Mouse (Mus musculus) limb, embryonic 15.5 days (tissue): ENCODE measurements around the gene Stard3. TPM values are rescaled to one million over a fixed set of nuclear protein-coding genes. Genes with fewer than 3 reads are reported as not detected.

Source experiments
- ATAC-seq: fragments of 200-750 bp; cut with Nextera tagmentation; 2 replicates; pipeline ENCODE4 v1.8.0; 2017; ENCODE audit warnings: low read depth, moderate TSS enrichment; ENCODE audit not compliant: insufficient number of reproducible peaks, low FRiP score, low TSS enrichment
- H3K27ac ChIP-seq: fragments of 300-500 bp; sonication (generic); 2 replicates; pipeline ENCODE4 v1.5.1; 2015; ENCODE audit warnings: moderate library complexity, mild to moderate bottlenecking, inconsistent platforms
- H3K27me3 ChIP-seq: fragments of 300-500 bp; sonication (generic); 2 replicates; pipeline ENCODE4 v1.6.1; 2015; ENCODE audit warnings: inconsistent platforms
- H3K36me3 ChIP-seq: fragments of 300-500 bp; sonication (generic); 2 replicates; pipeline ENCODE4 v1.6.1; 2015; ENCODE audit warnings: inconsistent platforms
- H3K4me1 ChIP-seq: fragments of 300-500 bp; sonication (generic); 2 replicates; pipeline ENCODE4 v1.6.1; 2015; ENCODE audit warnings: inconsistent platforms
- H3K4me2 ChIP-seq: fragments of 300-500 bp; sonication (generic); 2 replicates; pipeline ENCODE4 v1.6.1; 2015; ENCODE audit warnings: mild to moderate bottlenecking, inconsistent platforms
- H3K4me3 ChIP-seq: fragments of 300-500 bp; sonication (generic); 2 replicates; pipeline ENCODE4 v1.5.1; 2015; ENCODE audit warnings: mild to moderate bottlenecking, inconsistent platforms
- H3K9ac ChIP-seq: fragments of 300-500 bp; sonication (generic); 2 replicates; pipeline ENCODE4 v1.6.1; 2015; ENCODE audit warnings: inconsistent platforms
- H3K9me3 ChIP-seq: fragments of 300-500 bp; sonication (generic); 2 replicates; pipeline ENCODE4 v1.6.1; 2016; ENCODE audit warnings: inconsistent platforms
- WGBS: fragments of 180-500 bp; shearing (Covaris S2); methylation state at CpG from one replicate; pipeline ENCODE4 v1.1.7; 2015; 5-methylcytosine and 5-hydroxymethylcytosine counted together
- polyA plus RNA-seq: library from polyadenylated mRNA; unstranded; fragments of >200 nt; fragmentation: Nextera tagmentation; extraction: Ambion mirVana; gene quantifications from 2 replicates; pipeline ENCODE4 v1.2.1, GENCODE M21; 2015

Stard3 gene
- polyA plus RNA-seq, 1 experiment from 2014 or later, result 36.6 TPM

- H3K27me3 ChIP-seq, result peaks cover 79% of the 10 kb centered on the region
- WGBS, result 17% methylated on average over 2 of the region's 4 CpGs
Measured at GRCm38 (mm10) chr11:98340597-98340996, 17.6 kb upstream of the Stard3 start.

GRCm38 (mm10) chr11:98341174-98341573, 17.0 kb upstream of the Stard3 start:
- Histone ChIP-seq H3K36me3 (no peaks in the 10 kb centered on the region), H3K4me1 (peaks cover 33% of the 10 kb centered on the region), H3K27ac (no peak overlapping the region), H3K4me2 (no peak overlapping the region), H3K9me3 (no peaks in the 10 kb centered on the region), H3K9ac (no peak overlapping the region), H3K27me3 (peaks cover 77% of the 10 kb centered on the region), H3K4me3 (no peak overlapping the region)
- 50% methylated on average over 4 of the region's 4 CpGs for WGBS
- no peak for ATAC-seq

More at GRCm38 (mm10) chr11:98340597-98340996, 17.6 kb upstream of the Stard3 start:
- Histone ChIP-seq H3K27ac (no peak overlapping the region), H3K36me3 (no peaks in the 10 kb centered on the region), H3K4me2 (no peak overlapping the region), H3K4me1 (peaks cover 33% of the 10 kb centered on the region), H3K9ac (no peak overlapping the region), H3K9me3 (no peaks in the 10 kb centered on the region), H3K4me3 (no peak overlapping the region)
- ATAC-seq, result no peak

DNA sequence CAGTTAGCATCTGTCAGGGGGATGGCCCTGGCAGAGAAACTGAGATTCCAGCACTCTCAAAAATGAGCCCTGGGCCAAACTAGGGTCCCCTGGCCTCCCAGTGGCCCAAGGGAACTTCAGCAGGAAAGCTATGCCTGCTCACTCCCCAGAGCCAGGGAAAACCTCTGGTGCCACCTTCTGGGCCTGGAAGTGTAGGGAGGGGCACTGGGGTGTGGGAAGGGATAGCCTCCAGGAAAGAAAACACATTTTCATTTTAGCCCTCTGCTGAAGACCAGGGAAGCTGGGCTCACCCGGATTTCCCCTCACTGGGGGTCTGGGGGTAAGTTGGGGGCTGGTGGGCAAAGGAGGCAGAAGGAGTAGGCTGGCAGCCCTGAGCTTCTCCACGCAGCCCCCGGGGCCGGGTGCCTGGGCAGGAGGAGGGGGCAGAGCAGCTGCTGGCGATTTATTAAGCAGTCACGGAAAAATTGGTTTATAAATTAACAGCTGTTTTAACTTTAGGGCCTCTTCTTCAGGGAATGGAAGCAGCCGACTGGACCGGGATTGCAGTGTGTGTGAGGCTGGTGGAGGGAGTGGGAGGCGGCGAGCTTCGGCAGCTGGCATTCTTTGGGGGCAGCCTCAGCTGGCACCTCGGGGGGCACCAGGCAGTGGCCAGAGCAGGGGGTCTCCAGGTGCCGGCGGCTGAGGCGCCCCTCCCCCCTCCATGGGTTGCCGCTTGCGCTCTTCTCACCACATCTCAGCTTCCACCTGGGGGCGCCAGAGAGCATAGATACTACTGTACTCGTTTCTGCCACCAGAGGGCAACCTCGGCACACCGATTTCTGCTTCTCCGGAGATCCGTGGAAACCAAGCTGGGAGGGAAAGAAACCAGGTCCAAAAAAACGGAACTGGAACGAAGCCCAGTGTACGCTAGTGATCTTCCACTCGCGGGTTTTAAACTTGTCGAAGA, 15.9 kb upstream of the Stard3 start:
- Histone ChIP-seq H3K36me3 (no peaks in the 10 kb centered on the region), H3K4me1 (peaks cover 33% of the 10 kb centered on the region), H3K27me3 (peaks cover 77% of the 10 kb centered on the region), H3K4me2 (peak overlapping the region; percentile 53), H3K27ac (peak overlapping the region; percentile 3; the same call in 1 of the 2 replicates), H3K9me3 (no peaks in the 10 kb centered on the region), H3K9ac (no peak overlapping the region), H3K4me3 (peak overlapping the region; percentile 31)
- ATAC-seq, result 0 out of 2 replicates have a peak, but pooled peaks have one; percentile 27
- WGBS, result 1% methylated on average over 29 of the region's 29 CpGs

DNA sequence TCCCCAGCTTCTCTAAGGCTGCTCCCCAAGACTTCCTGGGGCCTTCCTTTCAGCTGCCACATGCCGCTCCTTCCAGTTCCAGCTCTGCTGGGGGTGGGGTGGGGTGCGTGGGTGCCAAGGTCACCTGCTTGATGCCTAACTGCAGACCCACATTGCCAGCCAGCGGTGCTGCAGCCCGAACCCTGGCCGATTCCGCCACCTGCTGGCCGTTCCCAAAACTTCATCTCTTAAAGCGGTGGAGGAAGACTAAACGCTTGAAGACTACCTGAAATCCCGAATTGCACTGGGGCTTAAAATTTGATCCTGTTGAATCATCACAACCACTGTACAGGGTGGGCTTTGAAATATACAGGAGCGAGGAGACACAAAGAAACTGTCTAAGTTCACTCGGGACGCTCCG, 12.9 kb upstream of the Stard3 start:
- H3K36me3 ChIP-seq, result no peaks in the 10 kb centered on the region
- no peak overlapping the region for H3K9ac ChIP-seq
- H3K9me3 ChIP-seq, result no peaks in the 10 kb centered on the region
- H3K27ac ChIP-seq, result no peak overlapping the region
- ATAC-seq, result no peak
- peak overlapping the region; percentile 16; the same call in 1 of the 2 replicates for H3K4me3 ChIP-seq
- peaks cover 77% of the 10 kb centered on the region for H3K27me3 ChIP-seq
- H3K4me1 ChIP-seq, result peaks cover 29% of the 10 kb centered on the region
- H3K4me2 ChIP-seq, result peak overlapping the region; percentile 33
- WGBS, result under 1% methylated on average over 14 of the region's 14 CpGs

GRCm38 (mm10) chr11:98346168-98346567, 12.0 kb upstream of the Stard3 start:
- Histone ChIP-seq H3K4me3 (no peak overlapping the region), H3K9me3 (no peaks in the 10 kb centered on the region), H3K27ac (no peak overlapping the region), H3K4me2 (no peak overlapping the region), H3K4me1 (peaks cover 26% of the 10 kb centered on the region), H3K9ac (no peak overlapping the region), H3K27me3 (peaks cover 80% of the 10 kb centered on the region), H3K36me3 (no peaks in the 10 kb centered on the region)
- 18% methylated on average over 9 of the region's 9 CpGs for whole genome bisulfite sequencing
- no peak for ATAC-seq

DNA sequence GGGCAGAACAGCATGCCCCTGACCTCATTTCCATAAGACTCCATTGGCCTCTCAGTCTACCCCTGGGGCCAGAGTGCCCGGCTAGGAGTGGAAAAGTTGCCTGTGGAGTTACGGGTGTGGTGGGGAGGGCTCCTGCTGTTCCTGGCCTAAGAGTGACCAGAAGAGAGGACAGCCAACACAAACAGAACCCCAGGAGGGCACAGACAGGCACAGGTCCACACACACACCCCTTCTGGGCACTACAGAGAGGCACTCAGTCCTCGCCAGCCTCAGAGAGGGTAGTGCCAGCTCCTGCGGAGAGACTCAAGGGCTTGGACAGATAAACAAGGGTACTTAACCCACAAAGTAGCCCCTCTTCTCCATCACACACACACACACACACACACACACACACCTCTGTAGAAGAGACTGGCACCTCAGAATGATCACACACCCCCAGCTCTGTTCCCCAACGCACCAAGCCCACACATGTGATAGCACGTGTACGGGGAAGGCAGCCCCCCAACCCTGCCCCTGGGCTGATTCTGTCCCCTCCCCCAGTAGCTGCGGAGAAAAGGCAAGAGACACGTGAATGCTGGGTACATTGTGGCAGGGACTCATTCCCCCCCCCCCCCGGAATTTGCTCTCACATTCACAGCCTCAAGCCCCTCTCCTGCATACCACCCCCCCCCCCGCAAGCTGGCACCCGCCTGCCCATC, 10.6 kb upstream of the Stard3 start:
- Histone ChIP-seq H3K36me3 (no peaks in the 10 kb centered on the region), H3K9me3 (no peaks in the 10 kb centered on the region), H3K4me3 (0 out of 2 replicates have a peak overlapping the region, but pooled peaks have one; percentile 53), H3K4me2 (peak overlapping the region; percentile 95; the same call in 1 of the 2 replicates), H3K27me3 (peaks cover 80% of the 10 kb centered on the region), H3K9ac (no peak overlapping the region), H3K4me1 (peaks cover 24% of the 10 kb centered on the region), H3K27ac (no peak overlapping the region)
- WGBS, result 3% methylated on average over 12 of the region's 12 CpGs
- ATAC-seq, result no peak

- Histone ChIP-seq H3K9me3 (no peaks in the 10 kb centered on the region), H3K27ac (no peak within 1 kb of the TSS), H3K9ac (peak within 1 kb of the TSS; percentile 39), H3K4me3 (peak within 1 kb of the TSS; percentile 53), H3K36me3 (no peaks in the 10 kb centered on the region), H3K27me3 (peaks cover 85% of the 10 kb centered on the region), H3K4me2 (peak within 1 kb of the TSS; percentile 95), H3K4me1 (peaks cover 25% of the 10 kb centered on the region)
- ATAC-seq, result 0 out of 2 replicates have a peak, but pooled peaks have one; percentile 22
- under 1% methylated on average over 55 of the region's 55 CpGs for WGBS
Measured at GRCm38 (mm10) chr11:98348083-98348961, 9.8 kb upstream of the Stard3 start, which contains the start of gene Ppp1r1b. Gene Ppp1r1b, plus strand, starts transcription at chr11:98348404.

- H3K4me1 ChIP-seq, result peaks cover 27% of the 10 kb centered on the region
- no peak overlapping the region for H3K27ac ChIP-seq
- peak overlapping the region; percentile 53 for H3K4me3 ChIP-seq
- no peaks in the 10 kb centered on the region for H3K36me3 ChIP-seq
- ATAC-seq, result no peak
- no peaks in the 10 kb centered on the region for H3K9me3 ChIP-seq
- H3K27me3 ChIP-seq, result peaks cover 84% of the 10 kb centered on the region
- peak overlapping the region; percentile 95 for H3K4me2 ChIP-seq
- 7% methylated on average over 9 of the region's 9 CpGs for whole genome bisulfite sequencing
- H3K9ac ChIP-seq, result no peak overlapping the region
Measured at GRCm38 (mm10) chr11:98349308-98349707, 8.9 kb upstream of the Stard3 start.

DNA sequence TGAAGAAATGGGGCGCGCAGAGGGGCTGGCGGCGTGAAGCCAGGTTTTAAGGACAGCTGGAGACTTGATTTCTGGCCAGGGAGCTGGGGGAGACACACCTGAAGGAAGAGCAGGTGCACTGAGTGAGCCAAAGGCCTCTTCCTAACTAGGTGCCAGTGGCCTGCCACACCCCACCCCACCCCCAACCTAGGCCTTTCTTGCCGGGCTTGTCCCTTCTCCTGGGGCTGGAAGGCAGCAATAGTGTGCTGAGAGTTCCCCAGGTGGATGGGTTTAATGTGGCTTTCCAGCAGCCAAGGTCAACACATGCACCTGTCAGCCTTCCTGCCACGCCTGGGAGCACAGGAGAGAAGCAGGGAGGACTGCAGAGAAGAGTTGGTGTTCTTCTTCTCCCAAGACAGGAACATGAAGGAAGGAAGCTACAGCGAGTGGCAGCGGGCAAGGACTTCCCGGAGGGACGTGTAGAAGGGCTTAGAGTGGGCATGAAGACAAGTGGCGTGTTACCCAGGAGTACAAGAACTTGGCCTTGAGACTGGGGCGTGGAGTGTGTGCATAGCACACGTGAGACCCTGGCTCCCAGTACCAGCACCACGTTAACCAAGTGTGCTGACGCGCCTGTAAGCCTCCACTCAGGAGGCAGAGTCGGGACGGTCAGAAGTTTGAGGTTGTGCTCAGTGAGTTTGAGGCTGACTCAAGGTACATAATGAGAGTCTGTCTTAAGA, 5.7 kb upstream of the Stard3 start:
- H3K27ac ChIP-seq, result no peak overlapping the region
- no peak overlapping the region for H3K4me2 ChIP-seq
- H3K4me1 ChIP-seq, result peaks cover 50% of the 10 kb centered on the region
- H3K27me3 ChIP-seq, result peaks cover 68% of the 10 kb centered on the region
- no peak overlapping the region for H3K9ac ChIP-seq
- no peak overlapping the region for H3K4me3 ChIP-seq
- ATAC-seq, result no peak
- no peaks in the 10 kb centered on the region for H3K9me3 ChIP-seq
- 70% methylated on average over 18 of the region's 18 CpGs for WGBS
- H3K36me3 ChIP-seq, result no peaks in the 10 kb centered on the region

DNA sequence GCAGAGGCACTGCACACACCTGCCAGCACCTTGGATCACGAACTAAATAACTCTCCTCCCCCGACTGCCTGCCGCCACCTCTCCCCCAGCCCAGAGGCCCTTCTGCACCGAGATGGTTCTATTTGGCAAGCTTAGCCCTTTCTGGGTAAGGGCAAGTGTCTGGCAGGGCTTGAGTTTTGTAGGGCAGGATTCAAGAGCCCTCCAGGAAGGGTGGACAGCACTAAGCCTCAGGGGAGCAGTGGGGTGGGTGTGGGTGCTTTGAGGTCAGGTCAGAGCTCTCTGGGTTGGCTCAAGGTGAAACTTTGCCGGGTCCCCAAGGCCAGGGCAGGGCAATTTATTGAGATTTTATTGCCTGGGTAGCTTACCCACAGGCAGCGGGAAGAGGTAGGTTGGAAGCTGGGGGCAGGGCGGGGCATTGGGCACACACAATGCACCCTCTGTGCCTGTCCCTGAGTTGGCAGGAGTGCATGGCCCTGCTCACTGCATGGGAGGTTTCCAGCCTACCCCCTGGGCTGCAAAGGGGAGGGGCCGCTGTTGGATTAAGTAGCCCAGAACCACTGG, 4.4 kb upstream of the Stard3 start:
- no peak overlapping the region for H3K27ac ChIP-seq
- peak; percentile 67; the same call in 1 of the 2 replicates for ATAC-seq
- no peak overlapping the region for H3K4me2 ChIP-seq
- H3K36me3 ChIP-seq, result no peaks in the 10 kb centered on the region
- peaks cover 43% of the 10 kb centered on the region for H3K4me1 ChIP-seq
- no peak overlapping the region for H3K4me3 ChIP-seq
- no peaks in the 10 kb centered on the region for H3K9me3 ChIP-seq
- H3K27me3 ChIP-seq, result peaks cover 55% of the 10 kb centered on the region
- 21% methylated on average over 8 of the region's 8 CpGs for WGBS
- H3K9ac ChIP-seq, result no peak overlapping the region
